27 mouse cellular contexts compared by ENCODE assay signal in the genomic region with DNA sequence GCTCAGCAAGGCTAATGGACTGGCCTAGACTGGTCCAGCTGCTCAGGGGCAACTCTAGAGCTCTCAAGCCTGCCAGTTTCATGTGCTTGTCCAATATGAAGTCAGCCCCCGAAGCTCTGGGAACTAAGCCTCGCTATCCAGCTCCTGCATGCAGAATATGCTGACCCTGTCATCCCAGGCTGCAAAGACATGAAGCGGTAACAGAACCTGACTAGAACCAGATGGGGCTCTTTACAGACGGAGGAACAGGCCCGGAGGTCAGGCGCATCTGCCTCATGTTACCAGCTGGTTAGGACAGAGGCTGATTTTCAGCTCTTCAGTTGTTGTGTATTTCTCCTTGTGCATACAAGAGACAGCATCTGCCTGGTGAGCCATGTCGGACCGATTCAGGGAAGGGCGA. TPM values are rescaled to one million over a fixed set of nuclear protein-coding genes. Genes with fewer than 3 reads are reported as not detected.
DNase-seq lines count a peak whose midpoint lies in the region; ATAC-seq and TF ChIP-seq lines count a peak whose summit lies in the region.
"Had no signal": no experiment of that assay in that cellular context is flagged by ENCODE, and none has a peak within 500 bp of the region (broad histone marks: within the 10 kb centered on the region; RNA-seq: fewer than 3 reads in every experiment).

No protein-coding gene starts in this region.

- H3K27me3 ChIP-seq in intestine, embryonic 14.5 days (replicated peaks; ENCODE audit: control insufficient read depth, insufficient read depth, low read length): no peaks in the 10 kb centered on the region
- H3K27me3 ChIP-seq in intestine, postnatal 0 days (replicated peaks; ENCODE audit: control insufficient read depth, insufficient read depth, low read length): no peaks in the 10 kb centered on the region
- H3K27me3 ChIP-seq in lung, embryonic 14.5 days (ENCODE audit: insufficient read depth, low read length): no peaks in the 10 kb centered on the region
- no peaks in the 10 kb centered on the region for H3K27me3 ChIP-seq in embryonic facial prominence, embryonic 11.5 days (ENCODE audit: control insufficient read depth, insufficient read depth, low read length)
- H3K27me3 ChIP-seq: forebrain, embryonic 13.5 days; limb, embryonic 12.5 days had no signal

- peak overlapping the region; percentile 27; the same call in 1 of the 2 replicates for H3K27ac ChIP-seq in intestine, embryonic 14.5 days (ENCODE audit: low read depth)
- H3K27ac ChIP-seq in intestine, postnatal 0 days (ENCODE audit: low read depth, low read length): no peak overlapping the region
- no peak overlapping the region for H3K27ac ChIP-seq in lung, embryonic 14.5 days (ENCODE audit: low read depth)
- H3K27ac ChIP-seq in embryonic facial prominence, embryonic 11.5 days (replicated peaks; ENCODE audit: low read depth, low read length): no peak overlapping the region
- H3K27ac ChIP-seq: forebrain, embryonic 13.5 days; hindbrain, embryonic 14.5 days; limb, embryonic 12.5 days; liver, embryonic 15.5 days had no signal

- no peak for TF ChIP-seq CTCF in intestine, postnatal 0 days (IDR thresholded peaks at IDR 0.05; ENCODE audit: low read depth)
- TF ChIP-seq CTCF in lung, embryonic 14.5 days (IDR thresholded peaks at IDR 0.05; ENCODE audit: low read depth): no peak

- WGBS in intestine, embryonic 14.5 days: 43% methylated on average over 9 of the region's 9 CpGs
- 69% methylated on average over 9 of the region's 9 CpGs for WGBS in intestine, postnatal 0 days
- WGBS in lung, embryonic 14.5 days: 57% methylated on average over 9 of the region's 9 CpGs
- 51% methylated on average over 9 of the region's 9 CpGs for WGBS in embryonic facial prominence, embryonic 11.5 days

- DNase-seq in intestine, embryonic 14.5 days (ENCODE audit: low spot score): no peak
- peak; percentile 13 for DNase-seq in lung, embryonic 14.5 days
- no peak for DNase-seq in lung, adult 18-20 months
- DNase-seq in embryonic facial prominence, embryonic 11.5 days (ENCODE audit: low spot score): peak; percentile 62
- peak; percentile 30 for DNase-seq in mesoderm, embryonic 11.5 days (ENCODE audit: low read depth, low spot score)
- DNase-seq: adrenal gland, adult 8-10 months; B cell, adult 2 months; cerebellum, adult 2 months; cerebellum, postnatal 14 days; gastrocnemius, postnatal 14 days; heart, postnatal 14 days; kidney, adult 9 months; layer of hippocampus, adult 9-11 months; lung, postnatal 4 days; midbrain, embryonic 14.5 days; right cerebral cortex, postnatal 25 days; thymus, adult 2 months; thymus, postnatal 36 days had no signal

- no peak overlapping the region for H3K4me2 ChIP-seq in intestine, embryonic 14.5 days (ENCODE audit: low read length)
- no peak overlapping the region for H3K4me2 ChIP-seq in intestine, postnatal 0 days (replicated peaks; ENCODE audit: low read depth)
- no peak overlapping the region for H3K4me2 ChIP-seq in lung, embryonic 14.5 days
- H3K4me2 ChIP-seq in embryonic facial prominence, embryonic 11.5 days (ENCODE audit: low read depth, low read length): no peak overlapping the region
- H3K4me2 ChIP-seq: forebrain, embryonic 13.5 days; hindbrain, embryonic 14.5 days; limb, embryonic 12.5 days; liver, embryonic 15.5 days had no signal

- no peaks in the 10 kb centered on the region for H3K36me3 ChIP-seq in intestine, embryonic 14.5 days (ENCODE audit: control insufficient read depth, insufficient read depth, low read length)
- no peaks in the 10 kb centered on the region for H3K36me3 ChIP-seq in intestine, postnatal 0 days (ENCODE audit: control insufficient read depth, insufficient read depth)
- no peaks in the 10 kb centered on the region for H3K36me3 ChIP-seq in lung, embryonic 14.5 days (ENCODE audit: insufficient read depth)
- H3K36me3 ChIP-seq in embryonic facial prominence, embryonic 11.5 days (replicated peaks; ENCODE audit: control insufficient read depth, insufficient read depth, low read depth, low read length): no peaks in the 10 kb centered on the region
- H3K36me3 ChIP-seq: G1E; limb, embryonic 12.5 days; liver, embryonic 15.5 days had no signal

- peaks cover 11% of the 10 kb centered on the region for H3K4me1 ChIP-seq in intestine, embryonic 14.5 days (replicated peaks; ENCODE audit: control insufficient read depth, insufficient read depth, low read length)
- H3K4me1 ChIP-seq in intestine, postnatal 0 days (replicated peaks; ENCODE audit: control insufficient read depth, insufficient read depth, low read length): peaks cover 4% of the 10 kb centered on the region; the same call in 1 of the 2 replicates
- H3K4me1 ChIP-seq in lung, embryonic 14.5 days (ENCODE audit: insufficient read depth): peaks cover 10% of the 10 kb centered on the region; the same call in 1 of the 2 replicates
- H3K4me1 ChIP-seq in embryonic facial prominence, embryonic 11.5 days (ENCODE audit: control insufficient read depth, insufficient read depth, low read length): peaks cover 2% of the 10 kb centered on the region; the same call in 1 of the 2 replicates
- H3K4me1 ChIP-seq: forebrain, embryonic 13.5 days; liver, embryonic 15.5 days had no signal

- H3K9ac ChIP-seq in intestine, embryonic 14.5 days (ENCODE audit: low read length): no peak overlapping the region
- H3K9ac ChIP-seq in intestine, postnatal 0 days (ENCODE audit: low read depth, low read length): no peak overlapping the region
- no peak overlapping the region for H3K9ac ChIP-seq in lung, embryonic 14.5 days
- H3K9ac ChIP-seq in embryonic facial prominence, embryonic 11.5 days (replicated peaks; ENCODE audit: low read length): no peak overlapping the region
- H3K9ac ChIP-seq: forebrain, embryonic 13.5 days; hindbrain, embryonic 14.5 days; limb, embryonic 12.5 days; liver, embryonic 15.5 days had no signal

- no peak overlapping the region for H3K4me3 ChIP-seq in intestine, embryonic 14.5 days (ENCODE audit: low read depth, low read length)
- H3K4me3 ChIP-seq in intestine, postnatal 0 days (ENCODE audit: low read depth, low read length): no peak overlapping the region
- H3K4me3 ChIP-seq in lung, embryonic 14.5 days (ENCODE audit: low read depth, low read length): no peak overlapping the region
- H3K4me3 ChIP-seq in embryonic facial prominence, embryonic 11.5 days (ENCODE audit: low read depth, low read length): no peak overlapping the region
- H3K4me3 ChIP-seq: forebrain, embryonic 13.5 days; limb, embryonic 12.5 days; liver, embryonic 15.5 days; megakaryocyte, embryonic 14.5 days had no signal

- no peak for ATAC-seq in intestine, embryonic 14.5 days (replicated peaks; ENCODE audit: low FRiP score, low TSS enrichment, low read depth)
- no peak for ATAC-seq in intestine, postnatal 0 days
- no peak for ATAC-seq in lung, embryonic 14.5 days (ENCODE audit: insufficient read depth)
- no peak for ATAC-seq in embryonic facial prominence, embryonic 11.5 days (replicated peaks; ENCODE audit: insufficient number of reproducible peaks, low FRiP score, low TSS enrichment, low read depth)
- ATAC-seq in inflammation-experienced regulatory T-cells, adult 6 months: no peak
- ATAC-seq: forebrain, embryonic 13.5 days; lung, postnatal 0 days had no signal

- H3K9me3 ChIP-seq in intestine, embryonic 14.5 days (ENCODE audit: control insufficient read depth, low read length): no peaks in the 10 kb centered on the region
- H3K9me3 ChIP-seq in intestine, postnatal 0 days (ENCODE audit: control insufficient read depth): no peaks in the 10 kb centered on the region
- H3K9me3 ChIP-seq in lung, embryonic 14.5 days (ENCODE audit: low read depth, low read length): no peaks in the 10 kb centered on the region
- H3K9me3 ChIP-seq in embryonic facial prominence, embryonic 11.5 days (replicated peaks; ENCODE audit: control insufficient read depth, low read length): no peaks in the 10 kb centered on the region
- H3K9me3 ChIP-seq: forebrain, embryonic 13.5 days; G1E; limb, embryonic 12.5 days; liver, embryonic 15.5 days; megakaryocyte, embryonic 14.5 days had no signal

RNA-seq across cellular contexts. Expression of a gene that starts 8.9 kb away (rescaled TPM):
- 144 and 150 TPM in 2 replicates for polyA plus RNA-seq in intestine, embryonic 14.5 days (2014; fragmentation: Nextera tagmentation; extraction: Ambion mirVana)
- 121 TPM in 2 replicates for polyA plus RNA-seq in intestine, postnatal 0 days (2015; fragmentation: Nextera tagmentation; extraction: Ambion mirVana)
- 147 and 149 TPM in 2 replicates for polyA plus RNA-seq in lung, embryonic 14.5 days (2014; fragmentation: Nextera tagmentation; extraction: Ambion mirVana)
- polyA plus RNA-seq in embryonic facial prominence, embryonic 11.5 days (2014; fragmentation: Nextera tagmentation; extraction: Ambion mirVana): 133 and 134 TPM in 2 replicates
- polyA plus RNA-seq in inflammation-experienced regulatory T-cells, adult 6 months (2017; shearing (Covaris generic)): 100 to 1,000 TPM in 2 of 3 experiments, 10 to 100 TPM in 1; 97.0 to 127 (median 110) TPM

RNA-seq across cellular contexts. Expression of a gene that starts 42.1 kb away (rescaled TPM):
- 11.7 and 14.6 TPM in 2 replicates for polyA plus RNA-seq in intestine, embryonic 14.5 days (2014; fragmentation: Nextera tagmentation; extraction: Ambion mirVana)
- polyA plus RNA-seq in intestine, postnatal 0 days (2015; fragmentation: Nextera tagmentation; extraction: Ambion mirVana): 4.7 and 5.1 TPM in 2 replicates
- polyA plus RNA-seq in lung, embryonic 14.5 days (2014; fragmentation: Nextera tagmentation; extraction: Ambion mirVana): 10.4 and 10.9 TPM in 2 replicates
- polyA plus RNA-seq in embryonic facial prominence, embryonic 11.5 days (2014; fragmentation: Nextera tagmentation; extraction: Ambion mirVana): 12.5 and 13.0 TPM in 2 replicates
- polyA plus RNA-seq in inflammation-experienced regulatory T-cells, adult 6 months (2017; shearing (Covaris generic)): 1 to 10 TPM in 2 of 3 experiments, under 1 TPM in 1; 0.94 to 2.3 (median 1.3) TPM
- polyA plus RNA-seq: G1E had no signal

RNA-seq across cellular contexts. Expression of a gene that starts 51.4 kb away (rescaled TPM):
- 32.2 and 34.4 TPM in 2 replicates for polyA plus RNA-seq in intestine, embryonic 14.5 days (2014; fragmentation: Nextera tagmentation; extraction: Ambion mirVana)
- 38.1 and 40.2 TPM in 2 replicates for polyA plus RNA-seq in intestine, postnatal 0 days (2015; fragmentation: Nextera tagmentation; extraction: Ambion mirVana)
- polyA plus RNA-seq in lung, embryonic 14.5 days (2014; fragmentation: Nextera tagmentation; extraction: Ambion mirVana): 41.3 and 46.5 TPM in 2 replicates
- 37.1 and 37.2 TPM in 2 replicates for polyA plus RNA-seq in embryonic facial prominence, embryonic 11.5 days (2014; fragmentation: Nextera tagmentation; extraction: Ambion mirVana)
- 10 to 100 TPM; 47.3 to 55.4 (median 53.1) TPM for polyA plus RNA-seq in inflammation-experienced regulatory T-cells, adult 6 months (2017; shearing (Covaris generic))

RNA-seq across cellular contexts. Expression of a gene that starts 58.9 kb away (rescaled TPM):
- 29.9 and 30.7 TPM in 2 replicates for polyA plus RNA-seq in intestine, embryonic 14.5 days (2014; fragmentation: Nextera tagmentation; extraction: Ambion mirVana)
- 22.2 and 28.3 TPM in 2 replicates for polyA plus RNA-seq in intestine, postnatal 0 days (2015; fragmentation: Nextera tagmentation; extraction: Ambion mirVana)
- 32.8 and 37.9 TPM in 2 replicates for polyA plus RNA-seq in lung, embryonic 14.5 days (2014; fragmentation: Nextera tagmentation; extraction: Ambion mirVana)
- polyA plus RNA-seq in embryonic facial prominence, embryonic 11.5 days (2014; fragmentation: Nextera tagmentation; extraction: Ambion mirVana): 18.1 and 19.3 TPM in 2 replicates
- polyA plus RNA-seq in inflammation-experienced regulatory T-cells, adult 6 months (2017; shearing (Covaris generic)): 10 to 100 TPM; 47.8 to 71.3 (median 51.3) TPM

Comparison
In these comparisons a context has a peak if more than half of its experiments do, and no peak if none do; other contexts are left out.
1. DNase-seq: peak in lung, embryonic 14.5 days (single experiment), embryonic facial prominence, embryonic 11.5 days (single experiment) and mesoderm, embryonic 11.5 days (single experiment); none in intestine, embryonic 14.5 days (single experiment) and lung, adult 18-20 months (0 of 2).